Mouse (Mus musculus): ENCODE measurements around the gene Cltb.

Cltb gene

DNA sequence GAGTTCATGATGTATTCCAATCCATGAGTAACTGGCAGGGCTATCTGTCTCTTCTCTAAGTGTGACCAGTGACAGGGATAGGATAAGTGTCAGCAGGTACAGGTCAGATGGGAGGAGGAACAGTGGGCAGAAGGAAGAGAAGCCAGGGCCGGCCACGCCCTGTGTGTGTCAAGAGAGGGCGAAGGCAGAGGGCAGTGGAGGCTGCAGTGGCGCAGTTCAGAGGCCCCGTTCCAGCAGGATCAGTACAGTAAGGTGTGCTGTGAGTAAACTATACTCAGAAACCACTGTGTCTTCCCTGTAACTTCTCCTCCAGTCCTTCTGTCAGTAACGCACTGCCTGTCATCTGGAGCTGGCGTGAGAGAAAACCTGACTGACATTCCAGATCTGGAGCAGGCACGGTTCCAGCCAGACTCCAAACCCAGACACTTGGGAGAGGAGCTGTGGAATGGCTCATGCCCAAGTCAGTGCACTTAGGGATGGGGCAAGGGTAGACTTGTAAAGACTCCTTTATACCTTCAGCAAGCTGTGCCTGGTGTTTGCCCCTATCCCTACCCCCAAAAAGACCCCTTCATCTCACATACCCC, 14.9 kb downstream of the Cltb start:
- no peak for DNase-seq (ENCODE audit: low spot score in 2 of 2)

DNA sequence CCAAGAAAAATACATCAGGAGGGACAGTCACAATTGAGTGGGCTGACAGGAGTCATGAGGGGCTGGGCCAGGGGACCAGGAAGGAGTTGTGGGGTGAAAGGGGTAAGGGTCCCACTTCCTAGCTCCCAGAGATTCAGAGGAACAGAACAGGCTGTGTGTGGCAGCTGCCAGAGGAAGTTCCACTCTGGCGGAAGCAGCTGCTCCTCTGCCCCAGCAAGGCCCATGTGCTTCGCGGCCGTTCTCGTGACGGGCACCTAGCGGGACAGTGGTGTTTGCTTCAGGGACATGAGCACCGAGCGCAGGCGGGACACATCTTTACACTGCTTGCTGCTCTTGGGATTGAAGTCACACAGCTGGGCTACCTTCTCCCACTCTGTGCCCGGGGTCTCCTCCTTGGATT, 17.5 kb downstream of the Cltb start:
- no peak for DNase-seq (ENCODE audit: low spot score in 2 of 2)

DNA sequence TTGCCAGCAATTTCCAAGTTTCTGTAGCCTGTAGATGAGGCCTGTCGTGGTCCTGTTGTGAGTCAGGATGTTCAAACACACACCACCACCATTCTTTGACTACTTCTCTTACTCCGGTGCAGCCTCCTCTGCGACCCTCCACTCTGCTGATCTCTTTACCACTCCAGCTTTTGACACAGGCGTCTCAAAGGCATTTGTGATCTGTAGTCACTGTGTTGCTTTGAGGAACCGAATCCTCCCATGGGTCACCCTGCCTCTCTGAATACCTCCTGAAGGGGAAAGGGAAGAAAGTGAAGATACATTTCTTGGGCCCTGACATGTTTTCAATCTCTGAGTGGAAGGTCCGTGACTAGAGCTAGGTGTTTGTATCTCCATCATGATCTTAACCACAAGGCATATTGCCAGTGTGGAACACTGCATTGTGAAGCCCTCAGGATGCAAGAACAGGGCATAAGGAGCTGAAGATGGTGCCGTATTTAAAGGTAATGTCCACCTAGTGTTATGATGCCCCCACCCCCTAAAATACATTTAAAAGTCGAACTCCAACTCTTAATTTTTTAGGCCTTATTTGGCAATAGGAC, 19.3 kb downstream of the Cltb start:
- DNase-seq (ENCODE audit: low spot score in 2 of 2): no peak

DNA sequence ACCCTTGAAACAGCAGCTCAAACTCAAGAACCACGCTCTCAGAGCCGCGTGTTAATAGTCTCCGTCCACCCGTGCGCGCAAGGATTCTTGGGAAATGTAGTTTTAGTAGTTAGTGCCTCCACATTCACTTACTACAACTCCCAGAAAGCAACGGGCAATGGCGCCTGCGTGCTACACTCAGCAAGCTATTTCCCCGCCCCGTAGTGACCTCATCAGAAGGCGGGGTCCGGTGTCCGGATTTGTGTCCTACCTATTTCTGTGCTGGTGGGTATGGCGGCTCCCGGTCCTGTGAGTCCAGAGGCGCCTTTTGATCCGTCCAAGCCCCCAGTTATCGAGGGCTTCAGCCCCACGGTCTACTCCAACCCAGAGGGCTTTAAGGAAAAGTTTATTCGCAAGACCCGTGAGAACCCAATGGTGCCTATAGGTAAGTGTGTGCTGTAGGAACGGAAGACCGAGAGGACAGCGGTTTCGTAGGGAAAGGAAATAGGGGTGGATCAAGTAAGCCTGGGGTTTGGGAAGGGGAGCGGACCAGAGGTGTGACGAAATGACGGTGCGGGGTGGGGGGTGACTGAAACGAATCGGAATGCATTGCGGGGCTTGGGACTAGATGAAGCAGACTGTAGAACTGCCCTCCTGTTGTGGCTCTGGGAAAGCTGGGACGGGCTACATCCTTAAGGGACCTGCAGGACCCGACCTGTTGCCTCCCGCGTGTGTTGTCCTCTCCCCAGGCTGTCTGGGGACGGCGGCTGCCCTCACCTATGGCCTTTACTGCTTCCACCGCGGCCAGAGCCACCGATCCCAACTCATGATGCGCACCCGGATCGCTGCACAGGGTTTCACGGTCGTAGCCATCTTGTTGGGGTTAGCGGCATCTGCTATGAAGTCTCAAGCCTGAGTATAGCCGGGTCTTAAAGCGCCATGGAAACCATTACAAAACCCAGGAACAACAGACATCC, 20.9 kb downstream of the Cltb start, which contains the start of the genes Nop16 and Higd2a:
Nop16 (minus strand) TSS at position 95 of the 956 bp plus-strand sequence.
Higd2a (plus strand) TSS at position 212 of the 956 bp plus-strand sequence.
- DNase-seq (ENCODE audit: low spot score in 2 of 2): peak; percentile 87 to 93

DNA sequence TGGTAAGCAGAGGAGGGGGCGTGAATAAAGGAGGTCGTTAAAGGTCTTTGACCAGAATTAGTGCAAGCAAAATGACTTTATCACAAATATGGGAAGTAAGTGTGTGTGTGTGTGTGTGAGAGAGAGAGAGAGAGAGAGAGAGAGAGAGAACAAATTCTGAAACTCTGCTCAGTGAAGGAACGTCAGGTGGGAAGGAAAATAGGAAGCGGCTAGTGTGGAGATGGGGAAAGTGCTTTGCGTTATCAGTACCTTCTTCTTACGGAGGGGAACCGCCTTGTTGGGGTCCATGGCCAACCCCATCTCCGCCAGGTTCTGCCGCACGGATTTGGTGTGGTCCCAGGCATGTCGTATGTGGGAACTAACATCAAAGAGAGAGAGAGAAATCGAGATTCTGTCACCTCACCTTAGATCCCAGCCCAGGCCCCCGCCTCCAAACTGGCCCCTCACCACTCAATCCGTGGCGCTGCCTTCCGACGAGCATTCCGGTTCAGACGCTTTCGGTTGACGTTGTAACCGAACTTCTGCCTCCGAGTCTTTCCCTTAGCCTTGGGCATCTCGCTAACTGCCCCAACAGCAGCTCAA, 21.6 kb downstream of the Cltb start:
- DNase-seq (ENCODE audit: low spot score in 2 of 2): no peak

DNA sequence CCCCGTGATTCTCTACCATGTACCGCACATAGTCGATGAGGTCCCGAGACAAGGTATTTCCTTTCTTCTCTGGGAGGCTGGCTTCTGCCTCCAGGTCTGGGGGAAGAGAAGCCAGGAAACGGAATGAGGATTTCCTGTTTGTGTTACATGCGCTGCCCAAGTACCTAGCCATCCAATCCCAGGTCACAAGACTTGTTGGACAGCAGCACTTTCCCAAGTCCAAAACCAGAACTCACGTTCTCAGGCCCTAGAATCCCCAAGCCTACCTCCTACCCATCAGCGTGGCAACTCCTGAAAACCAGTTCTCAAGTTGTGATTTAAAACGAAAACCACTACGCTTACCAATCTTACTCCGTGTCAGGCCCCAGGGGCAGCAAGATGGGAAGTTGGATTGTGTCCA, 25.3 kb downstream of the Cltb start:
- DNase-seq (ENCODE audit: low spot score in 2 of 2): no peak

DNA sequence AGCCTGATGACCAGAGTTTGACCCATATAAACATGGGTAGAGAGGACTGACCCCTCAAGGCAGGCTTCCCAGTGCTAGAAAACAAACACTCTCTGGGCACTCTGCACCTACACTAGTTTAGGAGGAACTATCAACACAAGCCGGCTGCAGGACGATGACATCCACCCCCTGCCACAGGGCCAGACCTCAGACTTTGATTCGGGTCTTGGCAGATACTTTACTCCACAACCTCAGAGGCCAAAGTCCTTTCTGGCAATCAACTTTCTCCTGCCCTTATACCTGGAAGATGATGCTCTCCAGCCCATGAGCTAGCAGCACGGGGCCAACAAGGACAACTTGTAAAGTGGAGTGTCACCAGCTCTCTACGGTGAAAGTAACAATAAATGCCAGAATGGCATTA, 28.3 kb downstream of the Cltb start:
- DNase-seq (ENCODE audit: low spot score in 2 of 2): no peak

DNA sequence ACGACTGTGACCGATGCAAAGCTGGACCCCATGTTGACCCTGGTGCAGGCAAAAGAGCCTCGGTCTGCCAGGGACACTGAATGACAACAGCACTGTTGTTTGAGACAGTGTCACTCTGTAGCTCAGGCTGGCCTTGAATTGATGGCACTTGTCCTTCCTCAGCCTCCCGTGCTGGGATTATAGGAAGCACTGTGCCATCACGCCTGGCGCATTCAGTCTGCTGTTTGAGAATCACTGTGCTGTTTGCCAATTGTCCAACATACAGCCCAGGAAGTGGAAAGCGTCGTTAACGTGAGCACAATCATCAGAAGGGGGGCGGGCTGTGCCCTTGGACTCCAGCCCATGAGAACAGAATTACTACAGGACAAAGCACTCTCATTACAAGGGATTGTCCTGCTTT, 29.0 kb downstream of the Cltb start:
- DNase-seq (ENCODE audit: low spot score in 2 of 2): no peak

DNA sequence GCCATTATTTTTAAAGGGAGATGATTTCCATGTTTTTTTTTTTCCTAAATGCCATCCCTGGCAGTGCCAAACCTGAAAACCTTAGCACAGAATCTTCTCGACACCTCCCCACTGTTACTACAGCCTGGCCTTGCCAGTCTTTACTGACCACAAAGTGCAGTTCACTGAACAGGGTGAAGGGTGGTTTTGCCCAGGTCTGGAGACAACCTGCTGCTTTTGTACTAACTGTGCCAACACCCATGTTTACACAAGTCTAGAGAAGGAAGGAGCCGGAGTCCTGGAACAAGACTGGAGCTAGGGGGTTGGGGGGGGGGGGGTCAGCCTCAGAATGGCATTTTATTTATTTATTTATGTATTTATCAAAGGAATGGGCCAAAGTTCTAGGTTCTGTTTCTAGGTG, 29.8 kb downstream of the Cltb start:
- DNase-seq (ENCODE audit: low spot score in 2 of 2): no peak

DNA sequence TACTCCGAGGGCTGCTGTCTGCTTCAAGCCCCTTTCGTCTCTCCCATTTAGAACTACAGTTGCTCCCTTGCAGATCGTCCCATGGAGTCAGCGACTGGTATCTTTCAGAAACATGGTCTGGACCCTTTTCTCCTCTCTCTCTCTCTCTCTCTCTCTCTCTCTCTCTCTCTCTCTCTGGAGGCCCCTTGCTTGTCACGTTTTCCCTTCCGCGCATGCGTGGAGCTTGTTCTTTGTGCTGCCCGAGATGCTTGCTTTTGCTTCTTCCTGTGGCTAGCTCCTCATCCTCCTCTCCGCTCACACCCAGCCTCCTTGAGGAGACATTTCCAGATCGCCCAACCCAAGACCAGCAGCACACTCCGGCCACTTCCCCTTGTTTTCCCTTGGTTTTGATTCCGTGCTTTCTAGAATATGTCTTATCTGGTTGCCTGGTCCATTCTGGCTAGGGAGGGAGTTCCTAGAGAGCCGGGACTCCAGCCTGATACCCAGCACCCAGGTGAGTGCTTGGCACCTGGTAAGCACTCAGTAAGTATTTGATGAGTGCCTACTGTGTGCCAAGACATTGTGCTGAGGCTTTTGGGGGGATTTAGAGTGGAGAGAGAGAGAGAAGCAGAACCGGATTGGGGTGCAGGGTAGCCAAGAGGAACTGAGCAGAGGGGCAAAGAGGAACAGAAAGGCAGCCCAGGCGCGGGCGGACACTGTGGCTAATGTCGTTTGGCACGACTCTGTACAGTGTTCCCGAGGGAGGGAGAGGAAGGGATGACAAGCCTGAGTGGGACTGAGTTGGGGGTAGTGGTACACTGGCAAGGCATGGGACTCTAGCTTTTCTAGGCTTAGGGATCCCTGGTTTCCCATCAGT, 33.3 kb downstream of the Cltb start:
- peak in 1 of 2 experiments; percentile 43 for DNase-seq (ENCODE audit: low spot score in 2 of 2)

DNA sequence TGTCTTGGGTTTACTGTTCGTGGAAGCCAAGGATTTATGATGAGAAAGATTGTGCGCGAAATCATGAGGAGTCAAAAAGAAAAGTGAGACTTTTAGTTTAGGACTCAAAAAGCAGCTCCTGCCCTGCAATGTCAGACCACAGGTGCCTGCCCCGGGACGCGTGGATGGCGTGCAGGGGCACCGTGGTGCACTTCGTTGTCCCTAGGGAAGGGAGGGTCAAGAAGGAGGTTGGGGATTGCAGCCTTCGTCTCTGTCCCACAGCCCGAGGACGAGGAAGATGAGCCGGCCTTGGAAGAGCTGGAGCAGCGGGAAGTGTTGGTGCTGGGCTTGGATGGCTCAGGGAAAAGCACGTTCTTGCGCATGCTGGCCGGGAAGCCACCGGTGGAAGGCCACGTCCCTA, 35.7 kb downstream of the Cltb start:
- no peak for DNase-seq (ENCODE audit: low spot score in 2 of 2)

DNA sequence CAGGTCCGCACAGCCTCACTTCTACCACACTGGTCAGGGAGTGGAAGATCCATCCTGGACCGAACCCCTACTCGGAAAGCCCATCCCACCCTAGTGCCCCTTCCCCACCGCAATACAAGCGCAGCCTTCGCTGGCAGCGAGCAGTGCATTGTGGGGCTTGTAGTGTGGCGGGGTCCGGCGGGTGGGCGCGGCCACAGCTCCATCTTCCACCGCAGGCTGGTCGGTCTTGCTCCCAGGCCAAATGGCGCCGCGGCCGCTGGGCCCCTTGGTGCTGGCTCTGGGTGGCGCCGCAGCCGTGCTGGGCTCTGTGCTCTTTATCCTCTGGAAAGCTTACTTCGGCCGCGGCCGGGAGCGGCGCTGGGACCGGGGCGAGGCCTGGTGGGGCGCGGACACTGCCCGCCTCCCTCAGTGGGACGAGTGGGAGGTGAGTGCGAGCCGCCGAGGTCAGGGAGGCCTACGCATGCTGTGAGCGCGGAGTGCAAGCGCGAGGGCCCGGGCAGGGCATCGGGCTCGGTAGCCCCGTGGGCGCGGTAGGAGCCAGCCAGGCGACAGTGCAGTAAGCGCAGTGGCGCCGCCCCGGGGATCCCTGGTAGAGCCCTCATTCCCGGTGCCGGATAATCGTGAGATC, 36.2 kb downstream of the Cltb start, which contains the start of gene Arl10:
Arl10 (plus strand) TSS at position 162 of the 628 bp plus-strand sequence.
- peak; percentile 20 to 50 for DNase-seq (ENCODE audit: low spot score in 2 of 2)

DNA sequence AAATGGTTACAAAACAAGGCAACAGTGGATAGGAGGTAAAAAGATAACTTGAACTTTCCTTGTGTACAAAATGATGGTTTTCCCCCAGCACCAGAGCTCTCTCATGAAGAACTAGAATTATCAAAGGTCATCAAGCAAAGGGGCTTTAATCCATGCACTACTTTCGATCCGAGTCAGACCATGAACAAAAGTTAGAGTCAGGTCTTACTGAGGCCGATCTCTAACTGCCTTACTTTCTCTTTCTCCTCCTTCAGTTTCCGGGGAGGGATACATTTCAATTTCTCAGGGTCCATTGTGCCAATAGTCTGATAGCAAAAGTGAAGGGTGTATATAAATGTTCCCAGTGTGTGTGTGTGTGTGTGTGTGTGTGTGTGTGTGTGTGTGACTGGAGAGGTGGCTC, 38.5 kb downstream of the Cltb start:
- no peak for DNase-seq (ENCODE audit: low spot score in 2 of 2)

DNA sequence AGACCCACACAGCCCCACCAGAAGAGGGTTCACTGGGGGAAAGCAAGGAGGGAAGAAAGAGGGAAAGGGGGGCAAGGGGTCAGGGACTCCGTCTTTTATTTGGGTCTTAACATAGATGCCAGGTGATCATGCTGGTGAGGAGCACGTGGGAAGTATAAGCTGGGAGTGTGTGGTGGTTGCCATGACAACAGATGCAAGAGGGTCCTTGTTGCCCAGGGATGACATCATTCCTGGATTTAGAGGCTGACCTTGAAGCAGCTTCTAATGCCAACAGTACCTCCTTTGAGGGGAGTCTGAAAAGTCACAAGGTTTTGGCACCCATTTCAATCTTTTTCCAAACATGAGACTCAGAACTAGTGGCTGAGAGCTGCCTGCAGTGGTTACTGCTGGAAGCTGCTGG, 39.5 kb downstream of the Cltb start:
- DNase-seq (ENCODE audit: low spot score in 2 of 2): no peak

DNA sequence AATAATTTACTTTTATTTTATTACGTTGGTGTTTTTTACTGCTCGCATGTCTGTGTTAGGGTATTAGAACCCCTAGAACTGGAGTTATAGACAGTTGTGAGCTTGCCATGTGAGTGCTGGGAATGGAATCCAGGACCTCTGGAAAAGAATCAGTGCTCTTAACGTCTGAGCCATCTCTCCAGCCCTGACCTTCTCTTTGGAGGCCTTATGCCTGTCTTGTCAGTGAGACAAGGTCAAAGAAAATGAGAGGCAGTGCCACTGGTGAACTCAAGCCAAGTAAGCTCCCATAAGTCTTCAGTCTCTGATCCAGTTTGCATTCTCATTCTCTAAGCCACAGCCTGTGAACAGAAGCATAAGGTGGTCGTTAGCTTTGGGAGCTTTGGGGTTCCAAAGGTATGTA, 40.4 kb downstream of the Cltb start:
- no peak for DNase-seq (ENCODE audit: low spot score in 2 of 2)

DNA sequence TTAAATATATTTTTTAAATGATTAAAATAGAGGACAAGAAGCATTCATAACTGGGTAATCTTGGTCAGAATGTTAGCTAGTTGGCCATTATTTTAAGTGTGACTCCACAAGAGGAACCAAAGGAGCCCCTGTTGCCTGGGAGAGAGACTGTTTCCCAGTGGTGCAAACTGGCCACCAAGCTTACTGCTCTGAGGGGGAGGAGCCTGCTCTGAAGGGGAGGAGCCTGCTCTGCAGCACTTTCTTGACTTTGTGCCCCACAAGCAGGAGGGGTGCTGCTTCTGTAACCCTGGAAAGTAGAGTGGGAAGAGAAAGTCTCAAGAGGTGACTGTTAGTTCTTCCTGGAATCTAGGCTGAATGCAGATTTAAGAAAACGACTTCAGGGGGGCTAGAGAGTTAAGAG, 41.9 kb downstream of the Cltb start:
- no peak for DNase-seq (ENCODE audit: low spot score in 2 of 2)

DNA sequence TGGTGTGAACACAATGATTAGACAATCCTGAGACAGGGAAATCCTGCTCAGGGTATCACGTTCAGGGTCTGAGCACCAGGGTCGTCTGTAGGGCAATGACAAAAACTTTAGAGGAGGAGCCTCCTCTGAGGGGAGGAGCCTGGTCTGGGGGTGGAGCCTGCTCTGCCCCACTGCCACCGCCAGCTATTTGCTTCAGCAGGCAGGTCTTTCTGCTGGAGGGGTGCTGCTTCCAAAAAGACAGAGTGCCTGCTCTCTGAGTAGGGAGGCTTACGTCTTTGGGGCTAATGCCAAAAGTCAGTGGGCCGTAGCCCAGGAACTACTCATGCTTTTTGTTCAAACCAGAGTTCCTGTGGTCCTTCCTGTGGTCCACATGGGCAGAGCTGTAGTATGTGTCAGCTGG, 42.8 kb downstream of the Cltb start:
- DNase-seq (ENCODE audit: low spot score in 2 of 2): no peak

DNA sequence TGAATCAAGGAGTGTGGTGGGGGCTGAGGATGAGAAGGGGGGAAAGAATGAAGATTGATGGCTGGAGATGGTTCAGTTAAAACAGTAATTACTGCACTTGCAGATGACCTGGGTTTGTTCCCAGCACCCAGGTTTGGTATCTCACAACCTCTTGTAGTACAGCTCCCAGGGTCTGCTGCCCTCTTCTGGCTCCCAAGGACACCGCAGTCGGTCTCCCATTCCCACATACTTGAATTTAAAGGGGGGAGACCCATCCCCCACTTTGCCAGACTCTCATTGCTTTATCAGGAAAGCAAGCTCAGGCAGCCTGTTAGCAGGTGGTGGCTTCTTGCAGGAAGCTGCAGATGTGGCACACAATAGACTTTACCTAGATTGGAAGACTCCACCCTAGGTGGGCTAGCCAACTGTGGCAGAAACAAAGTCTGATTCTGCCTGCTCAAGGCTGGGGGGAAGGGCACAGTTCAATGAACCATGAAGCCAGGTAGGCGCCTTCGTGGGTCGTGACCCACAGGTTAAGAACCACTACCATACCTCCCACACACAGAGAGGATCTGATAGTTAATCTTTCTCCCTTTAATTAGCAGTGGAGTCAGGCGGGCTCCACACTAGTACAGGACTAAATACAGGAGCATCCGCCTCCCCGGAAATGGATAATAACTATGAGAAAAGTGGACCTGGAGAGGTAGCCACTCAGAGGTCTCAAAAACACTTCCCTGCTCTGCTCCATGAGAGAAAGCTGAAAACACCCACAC, 45.4 kb downstream of the Cltb start:
- peak; percentile 12 to 19 for DNase-seq (ENCODE audit: low spot score in 2 of 2)

DNA sequence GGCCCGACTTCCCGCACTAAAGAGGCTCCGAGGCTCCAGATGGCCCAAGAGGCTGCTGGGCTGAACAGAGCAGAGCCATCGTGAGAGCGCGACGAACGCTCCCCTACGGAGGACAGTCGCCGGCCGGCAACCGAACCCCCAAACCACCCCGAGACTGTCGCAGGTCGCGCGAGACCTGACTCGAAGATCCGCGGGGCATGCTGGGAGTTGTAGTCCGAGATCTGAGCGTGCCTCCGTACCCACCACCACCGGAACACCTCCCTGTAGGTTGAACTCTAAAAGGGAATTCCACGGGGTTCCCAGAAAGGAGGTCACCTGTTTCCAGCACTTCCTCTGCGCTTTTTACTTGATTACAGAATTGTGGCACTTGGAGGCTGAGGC, 46.0 kb downstream of the Cltb start, which contains the start of gene 4833439L19Rik:
4833439L19Rik (minus strand) TSS at position 235 of the 381 bp plus-strand sequence.
- DNase-seq (ENCODE audit: low spot score in 2 of 2): peak; percentile 89 to 96

Data from spleen, postnatal 14 days (tissue).